Mouse (Mus musculus): ENCODE results near the gene Ncoa1. TPM values are rescaled to one million over a fixed set of nuclear protein-coding genes. Genes with fewer than 3 reads are reported as not detected.
"Not testable (repeated sequence)": the region's sequence is repeated elsewhere in the genome, so short reads cannot be mapped to it uniquely, and the experiment has no call there.

Gene Ncoa1
- total and polyA plus RNA-seq, 3 experiments = 4.1 to 55.7 (median 12.6) TPM

GRCm38 (mm10) chr12:4271078-4271477 is 205.9 kb downstream of the Ncoa1 start:
- ATAC-seq (ENCODE audit: extremely low read depth, insufficient number of reproducible peaks, low FRiP score, poor library complexity, severe bottlenecking) (no peak), DNase-seq (ENCODE audit: low spot score) (no peak)
- Histone ChIP-seq H3K4me1 (ENCODE audit: insufficient read depth, low read depth, low read length) (no peaks in the 10 kb centered on the region), H3K27me3 (ENCODE audit: insufficient read depth, low read length) (no peaks in the 10 kb centered on the region), H3K4me3 (ENCODE audit: low read depth, low read length) (no peak overlapping the region), H3K9me3 (replicated peaks) (no peaks in the 10 kb centered on the region), H3K36me3 (replicated peaks) (peaks cover 44% of the 10 kb centered on the region)
- TF ChIP-seq TAL1 (conservative IDR thresholded peaks at IDR 0.05; ENCODE audit: low read depth, low read length) (no peak), GATA1 (IDR thresholded peaks at IDR 0.05; ENCODE audit: borderline replicate concordance, low read length) (no peak), CTCF (IDR thresholded peaks at IDR 0.05; ENCODE audit: low read depth, low read length) (no peak), POLR2AphosphoS5 (IDR thresholded peaks at IDR 0.05; ENCODE audit: insufficient replicate concordance, low read depth, low read length) (no peak), GATA2 (IDR thresholded peaks at IDR 0.05; ENCODE audit: borderline replicate concordance, low read depth, low read length) (no peak)

- peaks cover 43% of the 10 kb centered on the region for H3K36me3 ChIP-seq (replicated peaks)
- H3K4me1 ChIP-seq (ENCODE audit: insufficient read depth, low read depth, low read length) = no peaks in the 10 kb centered on the region
- no peaks in the 10 kb centered on the region for H3K27me3 ChIP-seq (ENCODE audit: insufficient read depth, low read length)
- DNase-seq (ENCODE audit: low spot score) (no peak), ATAC-seq (ENCODE audit: extremely low read depth, insufficient number of reproducible peaks, low FRiP score, poor library complexity, severe bottlenecking) (no peak)
- no peak overlapping the region for H3K4me3 ChIP-seq (ENCODE audit: low read depth, low read length)
- H3K9me3 ChIP-seq (replicated peaks) = no peaks in the 10 kb centered on the region
- TF ChIP-seq GATA2 (IDR thresholded peaks at IDR 0.05; ENCODE audit: borderline replicate concordance, low read depth, low read length) (no peak), GATA1 (IDR thresholded peaks at IDR 0.05; ENCODE audit: borderline replicate concordance, low read length) (no peak), TAL1 (conservative IDR thresholded peaks at IDR 0.05; ENCODE audit: low read depth, low read length) (no peak), POLR2AphosphoS5 (IDR thresholded peaks at IDR 0.05; ENCODE audit: insufficient replicate concordance, low read depth, low read length) (no peak), CTCF (IDR thresholded peaks at IDR 0.05; ENCODE audit: low read depth, low read length) (no peak)
Measured at GRCm38 (mm10) chr12:4267765-4268164, 209.2 kb downstream of the Ncoa1 start.

- no peaks in the 10 kb centered on the region for H3K27me3 ChIP-seq (ENCODE audit: insufficient read depth, low read length)
- peaks cover 33% of the 10 kb centered on the region for H3K36me3 ChIP-seq (replicated peaks)
- DNase-seq (ENCODE audit: low spot score) (no peak), ATAC-seq (ENCODE audit: extremely low read depth, insufficient number of reproducible peaks, low FRiP score, poor library complexity, severe bottlenecking) (no peak)
- no peaks in the 10 kb centered on the region for H3K4me1 ChIP-seq (ENCODE audit: insufficient read depth, low read depth, low read length)
- H3K9me3 ChIP-seq (replicated peaks) = no peaks in the 10 kb centered on the region
- no peak for TF ChIP-seq TAL1 (conservative IDR thresholded peaks at IDR 0.05; ENCODE audit: low read depth, low read length)
- no peak overlapping the region for H3K4me3 ChIP-seq (ENCODE audit: low read depth, low read length)
Measured at GRCm38 (mm10) chr12:4252742-4253655, 224.0 kb downstream of the Ncoa1 start.

- no peak overlapping the region for H3K4me3 ChIP-seq (ENCODE audit: low read depth, low read length)
- ATAC-seq (ENCODE audit: extremely low read depth, insufficient number of reproducible peaks, low FRiP score, poor library complexity, severe bottlenecking) (no peak), DNase-seq (ENCODE audit: low spot score) (no peak)
- TF ChIP-seq POLR2AphosphoS5 (IDR thresholded peaks at IDR 0.05; ENCODE audit: insufficient replicate concordance, low read depth, low read length) (no peak), GATA2 (IDR thresholded peaks at IDR 0.05; ENCODE audit: borderline replicate concordance, low read depth, low read length) (no peak), GATA1 (IDR thresholded peaks at IDR 0.05; ENCODE audit: borderline replicate concordance, low read length) (no peak), CTCF (IDR thresholded peaks at IDR 0.05; ENCODE audit: low read depth, low read length) (no peak)
- no peaks in the 10 kb centered on the region for H3K4me1 ChIP-seq (ENCODE audit: insufficient read depth, low read depth, low read length)
- peaks cover 34% of the 10 kb centered on the region for H3K36me3 ChIP-seq (replicated peaks)
- no peaks in the 10 kb centered on the region for H3K27me3 ChIP-seq (ENCODE audit: insufficient read depth, low read length)
- no peaks in the 10 kb centered on the region for H3K9me3 ChIP-seq (replicated peaks)
Measured at GRCm38 (mm10) chr12:4249786-4250185, 227.2 kb downstream of the Ncoa1 start.

GRCm38 (mm10) chr12:4245742-4246141 is 231.2 kb downstream of the Ncoa1 start:
- TF ChIP-seq GATA2 (IDR thresholded peaks at IDR 0.05; ENCODE audit: borderline replicate concordance, low read depth, low read length) (no peak), GATA1 (IDR thresholded peaks at IDR 0.05; ENCODE audit: borderline replicate concordance, low read length) (no peak), CTCF (IDR thresholded peaks at IDR 0.05; ENCODE audit: low read depth, low read length) (no peak), TAL1 (conservative IDR thresholded peaks at IDR 0.05; ENCODE audit: low read depth, low read length) (no peak), POLR2AphosphoS5 (IDR thresholded peaks at IDR 0.05; ENCODE audit: insufficient replicate concordance, low read depth, low read length) (no peak)
- Histone ChIP-seq H3K36me3 (replicated peaks) (peaks cover 10% of the 10 kb centered on the region), H3K4me3 (ENCODE audit: low read depth, low read length) (no peak overlapping the region), H3K27me3 (ENCODE audit: insufficient read depth, low read length) (no peaks in the 10 kb centered on the region), H3K4me1 (ENCODE audit: insufficient read depth, low read depth, low read length) (no peaks in the 10 kb centered on the region), H3K9me3 (replicated peaks) (no peaks in the 10 kb centered on the region)
- no peak for ATAC-seq (ENCODE audit: extremely low read depth, insufficient number of reproducible peaks, low FRiP score, poor library complexity, severe bottlenecking)
- DNase-seq (ENCODE audit: low spot score) = no peak

GRCm38 (mm10) chr12:4243805-4244204 is 233.2 kb downstream of the Ncoa1 start:
- DNase-seq (ENCODE audit: low spot score) (no peak), ATAC-seq (ENCODE audit: extremely low read depth, insufficient number of reproducible peaks, low FRiP score, poor library complexity, severe bottlenecking) (no peak)
- Histone ChIP-seq H3K36me3 (replicated peaks) (peaks cover 9% of the 10 kb centered on the region), H3K4me1 (ENCODE audit: insufficient read depth, low read depth, low read length) (no peaks in the 10 kb centered on the region), H3K9me3 (replicated peaks) (no peaks in the 10 kb centered on the region), H3K4me3 (ENCODE audit: low read depth, low read length) (no peak overlapping the region), H3K27me3 (ENCODE audit: insufficient read depth, low read length) (no peaks in the 10 kb centered on the region)
- TF ChIP-seq CTCF (IDR thresholded peaks at IDR 0.05; ENCODE audit: low read depth, low read length) = no peak

- not testable (repeated sequence) for H3K4me1 ChIP-seq (ENCODE audit: insufficient read depth, low read depth, low read length); ATAC-seq (ENCODE audit: extremely low read depth, insufficient number of reproducible peaks, low FRiP score, poor library complexity, severe bottlenecking); H3K9me3 ChIP-seq (replicated peaks); H3K27me3 ChIP-seq (ENCODE audit: insufficient read depth, low read length); H3K4me3 ChIP-seq (ENCODE audit: low read depth, low read length); DNase-seq (ENCODE audit: low spot score)
- peaks cover 31% of the 10 kb centered on the region for H3K36me3 ChIP-seq (replicated peaks)
Measured at GRCm38 (mm10) chr12:4240281-4240680, 236.7 kb downstream of the Ncoa1 start.

Measured in G1E (cell line).